Mouse (Mus musculus) hindbrain, postnatal 0 days (tissue): ENCODE data around the gene Mroh2a. TPM values are rescaled to one million over a fixed set of nuclear protein-coding genes. Genes with fewer than 3 reads are reported as not detected.
A peak's percentile ranks its signal among the peaks of the same experiment; 100 is the strongest.

Experiments
- ATAC-seq: fragments of 200-750 bp; cut with Nextera tagmentation; 2 replicates; pipeline ENCODE4 v1.8.0; 2017; ENCODE audit warnings: mild to moderate bottlenecking, moderate TSS enrichment, moderate library complexity
- DNase-seq: peaks from one replicate; pipeline ENCODE4 v3.0.0-alpha.2; 2015; ENCODE audit warnings: low spot score
- H3K27ac ChIP-seq: fragments of 300-500 bp; sonication (generic); 2 replicates; pipeline ENCODE4 v1.5.1; 2014; ENCODE audit warnings: mild to moderate bottlenecking
- H3K27me3 ChIP-seq: fragments of 300-500 bp; sonication (generic); 2 replicates; pipeline ENCODE4 v1.6.1; 2014; ENCODE audit warnings: low read length, mixed read lengths; ENCODE audit not compliant: insufficient read depth
- H3K36me3 ChIP-seq: fragments of 300-500 bp; sonication (generic); 2 replicates; pipeline ENCODE4 v1.6.1; 2014; ENCODE audit warnings: low read length, mixed read lengths; ENCODE audit not compliant: insufficient read depth
- H3K4me1 ChIP-seq: fragments of 300-500 bp; sonication (generic); 2 replicates; pipeline ENCODE4 v1.6.1; 2014; ENCODE audit warnings: antibody characterized with exemption, low read length, mixed read lengths; ENCODE audit not compliant: insufficient read depth
- H3K4me2 ChIP-seq: fragments of 300-500 bp; sonication (generic); 2 replicates; pipeline ENCODE4 v1.6.1; 2014; ENCODE audit warnings: low read depth, mild to moderate bottlenecking, low read length, moderate library complexity, mixed read lengths
- H3K4me3 ChIP-seq: fragments of 300-500 bp; sonication (generic); 2 replicates; pipeline ENCODE4 v1.5.1; 2014; ENCODE audit warnings: low read length
- H3K9ac ChIP-seq: fragments of 300-500 bp; sonication (generic); replicated peaks from 2 replicates; pipeline ENCODE4 v1.6.1; 2014; ENCODE audit warnings: mild to moderate bottlenecking, low read length, moderate library complexity, mixed read lengths
- H3K9me3 ChIP-seq: fragments of 300-500 bp; sonication (generic); 2 replicates; pipeline ENCODE4 v1.6.1; 2016; ENCODE audit warnings: low read length, mixed read lengths
- CTCF ChIP-seq: IDR thresholded peaks from 2 replicates; pipeline ENCODE4 v1.5.1; 2016; ENCODE audit warnings: antibody characterized with exemption, control low read depth, low read depth
- WGBS: fragments of 180-500 bp; shearing (Covaris S2); extraction: QIAGEN DNeasy Blood & Tissue Kit; methylation state at CpG from one replicate; pipeline ENCODE4 v1.1.7; 2014; 5-methylcytosine and 5-hydroxymethylcytosine counted together
- polyA plus RNA-seq: library from polyadenylated mRNA; unstranded; fragments of >200 nt; fragmentation: Nextera tagmentation; extraction: Ambion mirVana; gene quantifications from 2 replicates; pipeline ENCODE4 v1.2.1, GENCODE M21; 2015
- total RNA-seq: library from RNA; depleted of rRNA; stranded (reverse); fragments of >200 nt; gene quantifications from 2 replicates; pipeline ENCODE4 v1.2.3, GENCODE M21; 2014

The Mroh2a gene
- total and polyA plus RNA-seq, 2 experiments from 2014 or later, result 0.16 to 0.23 TPM

DNA sequence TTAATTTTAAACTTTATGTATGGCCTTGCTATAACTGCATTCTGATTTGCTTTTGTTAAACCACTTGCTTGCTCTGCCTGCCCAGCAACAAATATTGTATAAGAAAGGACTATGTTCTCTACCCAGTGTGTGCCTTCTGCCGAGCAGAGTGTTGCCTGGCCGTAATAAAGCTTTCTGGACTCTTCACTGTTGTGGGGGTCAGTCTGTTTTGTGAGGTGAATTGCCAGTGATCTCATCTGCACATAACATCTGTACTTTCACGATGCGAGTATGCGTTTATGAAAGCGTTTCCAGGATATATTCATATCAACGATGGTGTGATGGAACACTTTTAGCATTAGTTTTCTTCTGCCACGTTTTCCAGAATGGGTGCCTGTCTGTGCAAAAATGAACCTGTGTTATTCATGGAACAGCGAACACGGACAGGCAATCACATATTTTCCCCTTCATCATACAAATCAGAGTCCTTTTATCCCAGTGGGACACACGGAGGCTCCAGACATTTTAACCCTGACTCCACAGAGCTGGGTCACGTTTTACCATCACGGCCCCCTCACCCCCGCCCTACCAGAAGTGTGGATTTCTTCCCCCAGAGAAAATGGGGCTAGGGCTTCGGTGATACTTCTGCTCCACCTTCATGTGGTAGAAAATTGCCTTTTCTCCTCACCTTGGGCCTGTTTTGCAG lies 53.4 kb downstream of the Mroh2a start:
- no peak overlapping the region for H3K4me2 ChIP-seq
- peaks cover 26% of the 10 kb centered on the region for H3K9me3 ChIP-seq
- H3K36me3 ChIP-seq, result no peaks in the 10 kb centered on the region
- no peak for TF ChIP-seq CTCF
- DNase-seq (no peak), ATAC-seq (no peak)
- peaks cover 19% of the 10 kb centered on the region for H3K4me1 ChIP-seq
- WGBS, result 71% methylated on average over 15 of the region's 15 CpGs
- H3K4me3 ChIP-seq, result no peak overlapping the region
- no peak overlapping the region for H3K27ac ChIP-seq
- H3K27me3 ChIP-seq, result no peaks in the 10 kb centered on the region
- no peak overlapping the region for H3K9ac ChIP-seq

DNA sequence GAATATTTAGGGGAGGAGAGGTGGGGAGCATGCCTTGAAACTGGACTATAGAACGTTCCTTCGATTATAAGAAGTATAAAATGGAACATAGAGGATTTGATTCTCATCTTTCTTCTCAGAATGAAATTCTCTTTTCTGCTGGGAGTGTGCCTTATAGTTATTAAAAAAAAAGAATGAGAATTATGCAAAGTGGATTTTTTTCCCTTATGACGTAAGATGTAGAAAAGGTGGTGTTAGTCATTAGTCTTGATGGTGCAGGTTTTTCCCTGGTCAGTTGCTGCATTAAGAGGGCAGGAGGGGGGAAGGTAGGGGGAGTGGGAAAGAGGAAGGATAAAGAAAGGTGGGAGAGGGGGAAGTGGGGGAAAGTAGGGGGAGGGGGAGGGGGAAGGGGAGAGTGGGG lies 55.5 kb downstream of the Mroh2a start:
- Histone ChIP-seq H3K4me2 (no peak overlapping the region), H3K27me3 (no peaks in the 10 kb centered on the region), H3K27ac (no peak overlapping the region), H3K9me3 (peaks cover 37% of the 10 kb centered on the region), H3K4me1 (0 out of 2 replicates have a peak, but pooled peaks cover 7% of the 10 kb centered on the region), H3K4me3 (no peak overlapping the region), H3K36me3 (no peaks in the 10 kb centered on the region), H3K9ac (no peak overlapping the region)
- ATAC-seq, result no peak
- no peak for TF ChIP-seq CTCF
- DNase-seq, result no peak
- 61% methylated on average over 3 of the region's 3 CpGs for WGBS

DNA sequence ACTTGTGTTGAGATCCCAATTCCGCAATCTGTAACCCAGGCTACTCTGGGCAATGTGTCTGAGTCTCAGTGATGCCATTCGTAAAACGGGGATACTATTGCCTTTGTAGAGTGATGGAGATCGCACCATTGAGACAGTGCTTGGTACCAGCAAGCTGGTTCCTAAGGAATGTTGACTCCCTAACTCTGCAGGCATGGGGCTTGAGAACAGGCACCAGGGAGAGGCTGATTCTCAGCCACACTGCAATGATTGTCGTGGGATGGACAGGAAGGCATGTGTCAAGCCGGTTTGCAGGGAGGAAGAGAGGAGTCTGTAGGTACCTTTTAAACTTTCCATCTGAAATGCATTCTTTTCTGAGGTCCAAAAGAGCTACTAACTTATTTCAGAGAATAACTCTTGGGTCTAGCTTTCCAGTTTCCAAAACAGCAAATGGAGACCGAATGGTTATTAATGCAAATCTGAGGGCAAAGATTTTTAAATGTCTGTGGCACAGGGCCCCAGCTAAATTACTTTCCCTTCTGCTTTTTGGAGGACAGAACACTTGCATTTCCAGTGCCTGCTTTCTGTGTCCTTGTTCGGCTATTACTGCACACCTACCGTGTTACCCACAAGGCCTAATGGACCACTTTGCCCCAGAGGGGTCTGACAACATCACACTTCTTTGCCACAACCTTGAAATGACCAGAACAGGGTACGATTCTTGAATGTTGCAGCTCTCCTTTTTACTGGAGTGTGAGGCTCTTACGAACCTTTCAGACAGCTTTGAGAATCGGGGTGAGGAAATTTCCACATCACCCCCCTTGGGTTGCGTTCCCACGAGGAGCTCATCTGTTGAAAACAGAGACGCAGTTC lies 56.8 kb downstream of the Mroh2a start:
- no peak for TF ChIP-seq CTCF
- Histone ChIP-seq H3K27ac (no peak overlapping the region), H3K4me2 (no peak overlapping the region), H3K4me3 (no peak overlapping the region), H3K9ac (no peak overlapping the region), H3K4me1 (no peaks in the 10 kb centered on the region), H3K9me3 (peaks cover 48% of the 10 kb centered on the region), H3K27me3 (no peaks in the 10 kb centered on the region), H3K36me3 (no peaks in the 10 kb centered on the region)
- DNase-seq, result no peak
- 80% methylated on average over 15 of the region's 15 CpGs for WGBS
- ATAC-seq, result no peak

DNA sequence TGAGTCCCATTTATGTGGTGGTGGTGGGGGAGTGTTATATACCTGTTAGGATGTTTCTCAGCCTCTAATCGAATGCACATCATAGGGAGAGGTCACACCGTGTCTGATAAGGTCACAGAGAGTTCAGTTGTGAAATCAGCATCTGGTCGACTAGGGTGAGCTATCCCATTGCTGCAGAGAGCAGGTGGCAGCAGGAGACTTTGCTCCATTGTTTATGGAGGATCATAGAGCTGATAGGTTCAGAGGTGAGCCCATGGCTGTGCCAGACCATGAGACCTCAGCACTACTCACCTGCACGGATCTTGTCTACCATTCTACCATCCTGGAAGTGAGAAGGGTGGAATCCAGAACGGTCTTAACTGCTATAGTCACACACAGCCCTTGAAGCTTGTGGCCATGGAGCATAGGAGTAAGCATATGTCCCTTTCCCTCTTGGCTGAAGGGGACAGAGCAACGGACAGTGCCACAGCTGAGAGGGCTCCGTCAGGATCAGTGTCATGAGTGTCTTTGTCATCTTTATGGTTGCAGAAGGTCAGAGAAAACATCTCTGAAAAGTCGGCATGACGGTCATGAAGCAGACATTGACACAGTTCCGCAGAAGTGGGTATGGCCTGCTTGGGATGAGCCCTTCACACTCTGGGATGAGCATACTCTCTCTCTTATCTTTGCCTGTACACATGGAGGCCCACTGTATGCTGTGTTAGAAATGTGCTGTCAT lies 57.6 kb downstream of the Mroh2a start:
- DNase-seq (no peak), ATAC-seq (0 out of 2 replicates have a peak, but pooled peaks have one; percentile 13)
- WGBS, result 62% methylated on average over 10 of the region's 10 CpGs
- no peak overlapping the region for H3K4me3 ChIP-seq
- TF ChIP-seq CTCF, result no peak
- H3K9ac ChIP-seq, result no peak overlapping the region
- H3K4me1 ChIP-seq, result no peaks in the 10 kb centered on the region
- H3K9me3 ChIP-seq, result peaks cover 51% of the 10 kb centered on the region
- no peaks in the 10 kb centered on the region for H3K27me3 ChIP-seq
- H3K36me3 ChIP-seq, result no peaks in the 10 kb centered on the region
- H3K4me2 ChIP-seq, result no peak overlapping the region
- H3K27ac ChIP-seq, result no peak overlapping the region

DNA sequence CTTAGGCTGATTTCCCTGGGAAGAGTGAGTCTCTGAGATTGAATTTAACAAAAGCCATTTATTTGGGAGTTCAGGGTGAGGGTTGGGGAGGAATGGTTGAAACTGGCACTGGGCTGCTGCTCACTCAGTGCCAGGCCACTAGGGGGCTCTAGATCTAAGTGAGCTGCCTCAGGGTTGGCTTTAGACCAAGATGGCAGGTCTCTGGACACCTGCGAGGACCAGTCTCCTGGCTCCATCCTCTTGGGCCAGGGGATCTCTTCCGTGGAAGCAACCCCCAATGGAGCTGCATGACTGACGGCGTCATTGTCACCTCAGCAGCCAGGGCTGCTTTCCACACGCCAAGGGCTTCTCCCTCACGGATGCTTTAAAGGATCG lies 58.1 kb downstream of the Mroh2a start:
- Histone ChIP-seq H3K9ac (no peak overlapping the region), H3K36me3 (no peaks in the 10 kb centered on the region), H3K9me3 (peaks cover 51% of the 10 kb centered on the region), H3K4me1 (no peaks in the 10 kb centered on the region), H3K4me2 (no peak overlapping the region), H3K4me3 (no peak overlapping the region), H3K27me3 (no peaks in the 10 kb centered on the region), H3K27ac (no peak overlapping the region)
- ATAC-seq (no peak), DNase-seq (peak; percentile 64)
- WGBS, result 65% methylated on average over 7 of the region's 7 CpGs
- TF ChIP-seq CTCF, result peak; percentile 65

DNA sequence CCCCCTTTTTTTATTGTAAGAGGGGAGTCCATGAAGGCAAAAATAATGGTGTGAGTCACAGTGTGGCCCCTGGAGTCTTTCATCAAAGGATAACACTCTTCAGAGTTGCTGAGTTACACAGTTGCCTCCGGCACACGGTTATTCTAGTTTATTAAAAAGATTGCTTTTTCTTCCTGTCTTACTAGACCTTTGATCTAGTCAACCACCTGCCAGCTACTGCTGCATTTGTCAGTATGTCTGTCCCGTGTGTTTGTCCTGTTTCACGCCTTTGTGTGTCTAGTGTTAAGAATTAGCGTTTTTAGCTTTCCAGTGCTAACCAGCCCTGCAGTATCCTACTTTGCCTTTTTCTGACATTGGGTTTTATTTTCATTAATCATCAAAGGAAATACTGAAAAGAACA lies 58.9 kb downstream of the Mroh2a start:
- no peak for ATAC-seq
- no peaks in the 10 kb centered on the region for H3K36me3 ChIP-seq
- TF ChIP-seq CTCF, result no peak
- H3K9me3 ChIP-seq, result peaks cover 59% of the 10 kb centered on the region
- no peak overlapping the region for H3K27ac ChIP-seq
- no peak for DNase-seq
- WGBS, result 69% methylated on average over 5 of the region's 5 CpGs
- H3K27me3 ChIP-seq, result no peaks in the 10 kb centered on the region
- no peaks in the 10 kb centered on the region for H3K4me1 ChIP-seq
- no peak overlapping the region for H3K4me2 ChIP-seq
- no peak overlapping the region for H3K9ac ChIP-seq
- H3K4me3 ChIP-seq, result no peak overlapping the region
